In the genomic region with DNA sequence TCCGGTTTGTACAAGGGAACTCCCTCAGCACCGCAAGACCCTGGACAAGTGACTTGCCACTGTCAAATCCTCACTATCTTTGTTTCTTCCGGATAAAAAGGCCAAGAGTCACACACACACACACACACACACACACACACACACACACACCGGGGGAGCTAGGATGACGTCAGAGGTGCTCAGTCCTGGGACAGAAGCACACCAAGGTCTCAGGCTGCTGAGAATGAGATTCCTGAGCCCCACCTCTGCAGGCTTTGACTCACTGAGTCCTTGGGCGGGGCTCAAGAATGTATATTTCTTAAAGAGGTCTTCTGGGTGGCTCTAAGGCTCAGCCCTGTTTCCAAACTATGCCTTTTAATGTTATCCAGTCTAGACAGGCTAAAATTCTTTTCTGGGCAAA, we compare ENCODE assay signal across 16 mouse cellular contexts. TPM values are rescaled to one million over a fixed set of nuclear protein-coding genes. Genes with fewer than 3 reads are reported as not detected.
DNase-seq lines count a peak whose midpoint lies in the region; ATAC-seq and TF ChIP-seq lines count a peak whose summit lies in the region.
"Had no signal": no experiment of that assay in that cellular context is flagged by ENCODE, and none has a peak within 500 bp of the region (broad histone marks: within the 10 kb centered on the region; RNA-seq: fewer than 3 reads in every experiment).

No protein-coding gene starts in this region.

- no peak for TF ChIP-seq CTCF in liver, postnatal 0 days (IDR thresholded peaks at IDR 0.05; ENCODE audit: low read depth)

- no peak overlapping the region for H3K27ac ChIP-seq in limb, embryonic 14.5 days (replicated peaks; ENCODE audit: low read depth, low read length)
- H3K27ac ChIP-seq in limb, embryonic 10.5 days = no peak overlapping the region
- H3K27ac ChIP-seq in intestine, embryonic 14.5 days (ENCODE audit: low read depth) = no peak overlapping the region; the same call in 1 of the 2 replicates
- H3K27ac ChIP-seq in stomach, embryonic 15.5 days = peak overlapping the region; percentile 40; the same call in 1 of the 2 replicates
- no peak overlapping the region for H3K27ac ChIP-seq in liver, postnatal 0 days (ENCODE audit: low read depth)
- H3K27ac ChIP-seq: forebrain, embryonic 15.5 days; heart, embryonic 15.5 days; hindbrain, embryonic 15.5 days; liver, embryonic 12.5 days had no signal

- H3K4me1 ChIP-seq in limb, embryonic 14.5 days (ENCODE audit: control insufficient read depth, insufficient read depth, low read length) = no peaks in the 10 kb centered on the region
- peaks cover 17% of the 10 kb centered on the region for H3K4me1 ChIP-seq in limb, embryonic 10.5 days
- H3K4me1 ChIP-seq in intestine, embryonic 14.5 days (replicated peaks; ENCODE audit: control insufficient read depth, insufficient read depth, low read length) = peaks cover 4% of the 10 kb centered on the region; the same call in 1 of the 2 replicates
- peaks cover 3% of the 10 kb centered on the region; the same call in 1 of the 2 replicates for H3K4me1 ChIP-seq in stomach, embryonic 15.5 days
- peaks cover under 1% of the 10 kb centered on the region for H3K4me1 ChIP-seq in liver, postnatal 0 days (ENCODE audit: insufficient read depth)
- H3K4me1 ChIP-seq: forebrain, embryonic 15.5 days; heart, embryonic 15.5 days; hindbrain, embryonic 15.5 days; liver, embryonic 12.5 days had no signal

- no peak overlapping the region for H3K4me3 ChIP-seq in limb, embryonic 14.5 days (replicated peaks; ENCODE audit: low read length)
- H3K4me3 ChIP-seq in limb, embryonic 10.5 days = no peak overlapping the region
- H3K4me3 ChIP-seq in intestine, embryonic 14.5 days (ENCODE audit: low read depth, low read length) = no peak overlapping the region
- H3K4me3 ChIP-seq in stomach, embryonic 15.5 days (replicated peaks) = no peak overlapping the region
- H3K4me3 ChIP-seq in liver, postnatal 0 days (ENCODE audit: low read depth, low read length) = no peak overlapping the region
- H3K4me3 ChIP-seq: forebrain, embryonic 15.5 days; heart, embryonic 15.5 days; hindbrain, embryonic 15.5 days; liver, embryonic 12.5 days had no signal

- TF ChIP-seq EP300 in liver, postnatal 0 days (IDR thresholded peaks at IDR 0.05; ENCODE audit: low read depth) = no peak

- intact Hi-C loops in left cerebral cortex, postnatal 4 days (cut with DNase I) = no loop called here

- TF ChIP-seq POLR2A in limb, embryonic 14.5 days (IDR thresholded peaks at IDR 0.05; ENCODE audit: borderline replicate concordance, extremely low read depth, insufficient read depth, insufficient read length) = no peak

- no peak overlapping the region for H3K4me2 ChIP-seq in limb, embryonic 14.5 days (replicated peaks; ENCODE audit: low read depth, low read length, severe bottlenecking)
- H3K4me2 ChIP-seq in intestine, embryonic 14.5 days (ENCODE audit: low read length) = no peak overlapping the region
- H3K4me2 ChIP-seq in stomach, embryonic 15.5 days = no peak overlapping the region
- H3K4me2 ChIP-seq in liver, postnatal 0 days (ENCODE audit: low read depth, low read length) = no peak overlapping the region
- H3K4me2 ChIP-seq: forebrain, embryonic 15.5 days; heart, embryonic 15.5 days; hindbrain, embryonic 15.5 days; liver, embryonic 12.5 days had no signal

- H3K27me3 ChIP-seq in limb, embryonic 14.5 days (ENCODE audit: control insufficient read depth, insufficient read depth, low read length) = no peaks in the 10 kb centered on the region
- no peaks in the 10 kb centered on the region for H3K27me3 ChIP-seq in limb, embryonic 10.5 days (ENCODE audit: low read depth, poor library complexity, severe bottlenecking)
- H3K27me3 ChIP-seq in intestine, embryonic 14.5 days (replicated peaks; ENCODE audit: control insufficient read depth, insufficient read depth, low read length) = no peaks in the 10 kb centered on the region
- no peaks in the 10 kb centered on the region for H3K27me3 ChIP-seq in stomach, embryonic 15.5 days (replicated peaks)
- no peaks in the 10 kb centered on the region for H3K27me3 ChIP-seq in liver, postnatal 0 days (ENCODE audit: insufficient read depth, low read length)
- H3K27me3 ChIP-seq: CH12.LX; forebrain, embryonic 15.5 days; heart, embryonic 15.5 days; hindbrain, embryonic 15.5 days had no signal

- WGBS in limb, embryonic 14.5 days = 55% methylated on average over 6 of the region's 6 CpGs
- WGBS in limb, embryonic 10.5 days = 67% methylated on average over 6 of the region's 6 CpGs
- 27% methylated on average over 6 of the region's 6 CpGs for WGBS in intestine, embryonic 14.5 days
- WGBS in stomach, embryonic 15.5 days = 33% methylated on average over 6 of the region's 6 CpGs
- 56% methylated on average over 6 of the region's 6 CpGs for WGBS in liver, postnatal 0 days (ENCODE audit: insufficient replicate concordance)

- no peak for ATAC-seq in limb, embryonic 14.5 days (ENCODE audit: low FRiP score, low read depth)
- ATAC-seq in intestine, embryonic 14.5 days (replicated peaks; ENCODE audit: low FRiP score, low TSS enrichment, low read depth) = peak; percentile 87
- ATAC-seq in stomach, embryonic 15.5 days (ENCODE audit: insufficient read depth, low FRiP score, low read depth) = peak; percentile 88
- ATAC-seq in liver, postnatal 0 days = no peak
- ATAC-seq: forebrain, embryonic 15.5 days; liver, embryonic 12.5 days had no signal

- H3K9me3 ChIP-seq in limb, embryonic 14.5 days (ENCODE audit: control insufficient read depth, low read length) = no peaks in the 10 kb centered on the region
- no peaks in the 10 kb centered on the region for H3K9me3 ChIP-seq in limb, embryonic 10.5 days (replicated peaks)
- no peaks in the 10 kb centered on the region for H3K9me3 ChIP-seq in intestine, embryonic 14.5 days (ENCODE audit: control insufficient read depth, low read length)
- H3K9me3 ChIP-seq in stomach, embryonic 15.5 days = no peaks in the 10 kb centered on the region
- no peaks in the 10 kb centered on the region for H3K9me3 ChIP-seq in liver, postnatal 0 days (ENCODE audit: low read length)
- H3K9me3 ChIP-seq: forebrain, embryonic 15.5 days; heart, embryonic 15.5 days; hindbrain, embryonic 15.5 days; liver, embryonic 12.5 days had no signal

- H3K9ac ChIP-seq in limb, embryonic 14.5 days (ENCODE audit: low read depth, low read length, severe bottlenecking) = no peak overlapping the region
- no peak overlapping the region for H3K9ac ChIP-seq in intestine, embryonic 14.5 days (ENCODE audit: low read length)
- H3K9ac ChIP-seq in stomach, embryonic 15.5 days = no peak overlapping the region
- no peak overlapping the region for H3K9ac ChIP-seq in liver, postnatal 0 days (replicated peaks)
- H3K9ac ChIP-seq: forebrain, embryonic 15.5 days; heart, embryonic 15.5 days; hindbrain, embryonic 15.5 days; liver, embryonic 12.5 days had no signal

- no peaks in the 10 kb centered on the region for H3K36me3 ChIP-seq in limb, embryonic 14.5 days (ENCODE audit: control insufficient read depth, insufficient read depth, low read length)
- H3K36me3 ChIP-seq in limb, embryonic 10.5 days = no peaks in the 10 kb centered on the region
- H3K36me3 ChIP-seq in intestine, embryonic 14.5 days (ENCODE audit: control insufficient read depth, insufficient read depth, low read length) = no peaks in the 10 kb centered on the region
- no peaks in the 10 kb centered on the region for H3K36me3 ChIP-seq in stomach, embryonic 15.5 days
- H3K36me3 ChIP-seq in liver, postnatal 0 days (replicated peaks; ENCODE audit: insufficient read depth, low read length) = 0 out of 2 replicates have a peak, but pooled peaks cover 2% of the 10 kb centered on the region
- H3K36me3 ChIP-seq: forebrain, embryonic 15.5 days; heart, embryonic 15.5 days; hindbrain, embryonic 15.5 days; liver, embryonic 12.5 days had no signal

- peak; percentile 4 for DNase-seq in limb, embryonic 14.5 days (ENCODE audit: low spot score)
- DNase-seq in limb, embryonic 10.5 days (ENCODE audit: low spot score) = no peak
- peak; percentile 51 for DNase-seq in adrenal gland, adult 8-10 months
- no peak for DNase-seq in intestine, embryonic 14.5 days (ENCODE audit: low spot score)
- DNase-seq in liver, postnatal 0 days = no peak
- DNase-seq in spleen, adult 12 weeks (ENCODE audit: low spot score) = no peak
- DNase-seq in left cerebral cortex, postnatal 4 days = no peak
- DNase-seq: cerebellum, postnatal 25 days; gastrocnemius, postnatal 14 days had no signal

RNA-seq across cellular contexts. Expression of a gene that starts 41.5 kb away (rescaled TPM):
- polyA plus RNA-seq in limb, embryonic 14.5 days (2012; rRNA removed) = 0.04 TPM in 1 of 2 replicates, not detected in the other
- polyA plus RNA-seq in limb, embryonic 14.5 days (2014; fragmentation: Nextera tagmentation; extraction: Ambion mirVana) = 0.08 TPM in 1 of 2 replicates, not detected in the other
- polyA plus RNA-seq in limb, embryonic 10.5 days (2016; fragmentation: Nextera tagmentation; extraction: Ambion mirVana) = 0.14 TPM in 1 of 2 replicates, not detected in the other
- total RNA-seq in adrenal gland, adult 8-10 months (2022) = under 1 TPM in 2 of 4 experiments, not detected in 2; 0.11 to 0.12 TPM
- polyA plus RNA-seq in intestine, embryonic 14.5 days (2014; fragmentation: Nextera tagmentation; extraction: Ambion mirVana) = 11.5 and 15.1 TPM in 2 replicates
- 6.0 and 8.0 TPM in 2 replicates for polyA plus RNA-seq in stomach, embryonic 15.5 days (2015; fragmentation: Nextera tagmentation; extraction: Ambion mirVana)
- 4.9 and 5.4 TPM in 2 replicates for polyA plus RNA-seq in liver, postnatal 0 days (2015; fragmentation: Nextera tagmentation; extraction: Ambion mirVana)
- not detected for total RNA-seq in left cerebral cortex, postnatal 4 days (2021)
- total RNA-seq: gastrocnemius, postnatal 14 days; megakaryocyte-erythroid progenitor cell, adult 5-6 weeks had no signal
- polyA plus RNA-seq: forebrain, embryonic 15.5 days had no signal

RNA-seq across cellular contexts. Expression of a gene that starts 50.5 kb away (rescaled TPM):
- polyA plus RNA-seq in limb, embryonic 14.5 days (2012; rRNA removed) = 18.1 and 22.8 TPM in 2 replicates
- polyA plus RNA-seq in limb, embryonic 14.5 days (2014; fragmentation: Nextera tagmentation; extraction: Ambion mirVana) = 34.2 and 36.1 TPM in 2 replicates
- 45.6 and 50.1 TPM in 2 replicates for polyA plus RNA-seq in limb, embryonic 10.5 days (2016; fragmentation: Nextera tagmentation; extraction: Ambion mirVana)
- total RNA-seq in adrenal gland, adult 8-10 months (2022) = 10 to 100 TPM; 18.8 to 26.6 (median 26.0) TPM
- 35.5 and 35.6 TPM in 2 replicates for polyA plus RNA-seq in intestine, embryonic 14.5 days (2014; fragmentation: Nextera tagmentation; extraction: Ambion mirVana)
- 30.4 and 31.0 TPM in 2 replicates for polyA plus RNA-seq in stomach, embryonic 15.5 days (2015; fragmentation: Nextera tagmentation; extraction: Ambion mirVana)
- 11.3 and 12.5 TPM in 2 replicates for polyA plus RNA-seq in liver, postnatal 0 days (2015; fragmentation: Nextera tagmentation; extraction: Ambion mirVana)
- 10 to 100 TPM; 13.3 to 15.2 TPM for total RNA-seq in left cerebral cortex, postnatal 4 days (2021)

Comparison
In these comparisons a context has a peak if more than half of its experiments do, and no peak if none do; other contexts are left out.
1. DNase-seq: peak in limb, embryonic 14.5 days (single experiment) and adrenal gland, adult 8-10 months (single experiment); none in limb, embryonic 10.5 days (single experiment), intestine, embryonic 14.5 days (single experiment), liver, postnatal 0 days (single experiment), spleen, adult 12 weeks (single experiment) and left cerebral cortex, postnatal 4 days (single experiment).
2. ATAC-seq: peak in intestine, embryonic 14.5 days (single experiment) and stomach, embryonic 15.5 days (single experiment); none in limb, embryonic 14.5 days (single experiment) and liver, postnatal 0 days (single experiment).